Mouse (Mus musculus) testis, adult 2 months (tissue): Measurements from ENCODE around the gene Efs. TPM values are rescaled to one million over a fixed set of nuclear protein-coding genes. Genes with fewer than 3 reads are reported as not detected.

Experiments used
- H3K27ac ChIP-seq: fragments of 200-500 bp; 2 replicates; pipeline ENCODE4 v1.5.1; 2012; ENCODE audit warnings: low read depth, low read length; ENCODE audit not compliant: control insufficient read depth, insufficient read depth
- H3K27me3 ChIP-seq: fragments of 200-500 bp; 2 replicates; pipeline ENCODE4 v1.6.1; 2012; ENCODE audit warnings: mild to moderate bottlenecking, low read length, moderate library complexity; ENCODE audit not compliant: control insufficient read depth, insufficient read depth
- H3K36me3 ChIP-seq: fragments of 200-500 bp; 2 replicates; pipeline ENCODE4 v1.6.1; 2012; ENCODE audit warnings: mild to moderate bottlenecking, low read length; ENCODE audit not compliant: control insufficient read depth, insufficient read depth
- H3K4me1 ChIP-seq: fragments of 200-500 bp; 2 replicates; pipeline ENCODE4 v1.6.1; 2012; ENCODE audit warnings: low read length; ENCODE audit not compliant: control insufficient read depth, insufficient read depth
- H3K4me3 ChIP-seq: fragments of 200-500 bp; 2 replicates; pipeline ENCODE4 v1.5.1; 2012; ENCODE audit warnings: low read depth, mild to moderate bottlenecking, low read length, moderate library complexity, mixed read lengths; ENCODE audit not compliant: control insufficient read depth
- CTCF ChIP-seq: fragments of 200-500 bp; IDR thresholded peaks from 2 replicates; pipeline ENCODE4 v1.5.1; 2012; ENCODE audit warnings: low read depth, mild to moderate bottlenecking, inconsistent platforms, low read length, moderate library complexity; ENCODE audit not compliant: control insufficient read depth, insufficient read depth, insufficient replicate concordance
- POLR2A ChIP-seq: fragments of 200-500 bp; IDR thresholded peaks from 2 replicates; pipeline ENCODE4 v1.6.1; 2012; ENCODE audit warnings: low read depth, mild to moderate bottlenecking, inconsistent platforms, low read length, moderate library complexity; ENCODE audit not compliant: control insufficient read depth
- polyA plus RNA-seq: library from polyadenylated mRNA; depleted of rRNA; stranded (reverse); fragments of >200 nt; gene quantifications from 2 replicates; pipeline ENCODE4 v1.2.3, GENCODE M21; 2012

Gene Efs
- polyA plus RNA-seq, 1 experiment: 1.6 TPM

- Histone ChIP-seq H3K27me3 (no peaks in the 10 kb centered on the region), H3K4me3 (no peak overlapping the region), H3K36me3 (no peaks in the 10 kb centered on the region), H3K27ac (no peak overlapping the region), H3K4me1 (peaks cover 6% of the 10 kb centered on the region; the same call in 1 of the 2 replicates)
- TF ChIP-seq POLR2A (no peak), CTCF (no peak)
These were observed 20.2 kb upstream of the Efs start for GRCm38 (mm10) chr14:54945975-54946704.

- no peak for TF ChIP-seq POLR2A
- no peak for TF ChIP-seq CTCF
- Histone ChIP-seq H3K27ac (no peak overlapping the region), H3K27me3 (no peaks in the 10 kb centered on the region), H3K4me3 (no peak overlapping the region), H3K4me1 (peaks cover 1% of the 10 kb centered on the region; the same call in 1 of the 2 replicates), H3K36me3 (no peaks in the 10 kb centered on the region)
These were observed 19.0 kb upstream of the Efs start for GRCm38 (mm10) chr14:54944939-54945338.

GRCm38 (mm10) chr14:54943971-54944370 lies 18.0 kb upstream of the Efs start:
- H3K4me1 ChIP-seq: no peaks in the 10 kb centered on the region
- TF ChIP-seq POLR2A: no peak
- TF ChIP-seq CTCF: no peak
- no peak overlapping the region for H3K4me3 ChIP-seq
- no peaks in the 10 kb centered on the region for H3K27me3 ChIP-seq
- no peak overlapping the region for H3K27ac ChIP-seq
- no peaks in the 10 kb centered on the region for H3K36me3 ChIP-seq

- Histone ChIP-seq H3K27me3 (no peaks in the 10 kb centered on the region), H3K4me3 (no peak overlapping the region), H3K4me1 (no peaks in the 10 kb centered on the region), H3K36me3 (no peaks in the 10 kb centered on the region), H3K27ac (no peak overlapping the region)
- TF ChIP-seq CTCF: no peak
- TF ChIP-seq POLR2A: no peak
These were observed 16.6 kb upstream of the Efs start for GRCm38 (mm10) chr14:54942479-54942878.

GRCm38 (mm10) chr14:54941024-54941978 lies 15.4 kb upstream of the Efs start:
- Histone ChIP-seq H3K27me3 (no peaks in the 10 kb centered on the region), H3K36me3 (no peaks in the 10 kb centered on the region), H3K4me3 (no peak overlapping the region), H3K4me1 (no peaks in the 10 kb centered on the region), H3K27ac (no peak overlapping the region)
- TF ChIP-seq CTCF (no peak), POLR2A (no peak)

GRCm38 (mm10) chr14:54940176-54940530 lies 14.2 kb upstream of the Efs start:
- TF ChIP-seq CTCF (no peak), POLR2A (no peak)
- no peaks in the 10 kb centered on the region for H3K27me3 ChIP-seq
- H3K27ac ChIP-seq: no peak overlapping the region
- H3K4me3 ChIP-seq: no peak overlapping the region
- H3K4me1 ChIP-seq: no peaks in the 10 kb centered on the region
- H3K36me3 ChIP-seq: no peaks in the 10 kb centered on the region
